Mouse (Mus musculus) intestine, embryonic 16.5 days (tissue): Measurements from ENCODE around the gene Sigmar1. TPM values are rescaled to one million over a fixed set of nuclear protein-coding genes. Genes with fewer than 3 reads are reported as not detected.
A peak's percentile ranks its signal among the peaks of the same experiment; 100 is the strongest.

Experiments
- ATAC-seq: fragments of 200-750 bp; cut with Nextera tagmentation; 2 replicates; pipeline ENCODE4 v1.8.0; 2017; ENCODE audit warnings: moderate TSS enrichment, moderate library complexity
- H3K27ac ChIP-seq: fragments of 300-500 bp; sonication (generic); 2 replicates; pipeline ENCODE4 v1.5.1; 2014; ENCODE audit warnings: mild to moderate bottlenecking, low read length
- H3K27me3 ChIP-seq: fragments of 300-500 bp; sonication (generic); replicated peaks from 2 replicates; pipeline ENCODE4 v1.6.1; 2014; ENCODE audit warnings: low read length, control low read depth, mixed read lengths; ENCODE audit not compliant: control insufficient read depth, insufficient read depth
- H3K36me3 ChIP-seq: fragments of 300-500 bp; sonication (generic); 2 replicates; pipeline ENCODE4 v1.6.1; 2014; ENCODE audit warnings: low read length, control low read depth; ENCODE audit not compliant: control insufficient read depth, insufficient read depth
- H3K4me1 ChIP-seq: fragments of 300-500 bp; sonication (generic); 2 replicates; pipeline ENCODE4 v1.6.1; 2014; ENCODE audit warnings: low read length, control low read depth, mixed read lengths; ENCODE audit not compliant: control insufficient read depth, insufficient read depth
- H3K4me2 ChIP-seq: fragments of 300-500 bp; sonication (generic); 2 replicates; pipeline ENCODE4 v1.6.1; 2014; ENCODE audit warnings: low read depth, low read length, control low read depth
- H3K4me3 ChIP-seq: fragments of 300-500 bp; sonication (generic); 2 replicates; pipeline ENCODE4 v1.5.1; 2014; ENCODE audit warnings: mild to moderate bottlenecking, low read length
- H3K9ac ChIP-seq: fragments of 300-500 bp; sonication (generic); 2 replicates; pipeline ENCODE4 v1.6.1; 2014; ENCODE audit warnings: low read depth, low read length
- H3K9me3 ChIP-seq: fragments of 300-500 bp; sonication (generic); 2 replicates; pipeline ENCODE4 v1.6.1; 2016; ENCODE audit warnings: low read length, control low read depth; ENCODE audit not compliant: control insufficient read depth
- WGBS: fragments of 180-500 bp; shearing (Covaris S2); extraction: QIAGEN DNeasy Blood & Tissue Kit; methylation state at CpG from one replicate; pipeline ENCODE4 v1.1.7; 2014; 5-methylcytosine and 5-hydroxymethylcytosine counted together
- polyA plus RNA-seq: library from polyadenylated mRNA; unstranded; fragments of >200 nt; fragmentation: Nextera tagmentation; extraction: Ambion mirVana; gene quantifications from 2 replicates; pipeline ENCODE4 v1.2.1, GENCODE M21; 2015

Sigmar1 gene
- polyA plus RNA-seq, 1 experiment from 2014 or later = 111 TPM

- H3K36me3 ChIP-seq = peaks cover 9% of the 10 kb centered on the region
- peaks cover 16% of the 10 kb centered on the region for H3K4me1 ChIP-seq
- no peak overlapping the region for H3K4me2 ChIP-seq
- H3K4me3 ChIP-seq = no peak overlapping the region
- no peaks in the 10 kb centered on the region for H3K27me3 ChIP-seq
- H3K27ac ChIP-seq = no peak overlapping the region
- H3K9me3 ChIP-seq = no peaks in the 10 kb centered on the region
- no peak overlapping the region for H3K9ac ChIP-seq
- WGBS = 82% methylated on average over 5 of the region's 5 CpGs
- ATAC-seq = no peak
Measured at GRCm38 (mm10) chr4:41715596-41715995, 40.4 kb downstream of the Sigmar1 start.

GRCm38 (mm10) chr4:41715082-41715481 is 40.9 kb downstream of the Sigmar1 start:
- peaks cover 16% of the 10 kb centered on the region for H3K4me1 ChIP-seq
- no peak overlapping the region for H3K4me3 ChIP-seq
- no peak for ATAC-seq
- no peaks in the 10 kb centered on the region for H3K27me3 ChIP-seq
- 77% methylated on average over 8 of the region's 8 CpGs for WGBS
- no peak overlapping the region for H3K9ac ChIP-seq
- peaks cover 8% of the 10 kb centered on the region for H3K36me3 ChIP-seq
- H3K27ac ChIP-seq = no peak overlapping the region
- H3K9me3 ChIP-seq = no peaks in the 10 kb centered on the region
- no peak overlapping the region for H3K4me2 ChIP-seq

GRCm38 (mm10) chr4:41714276-41714675 is 41.7 kb downstream of the Sigmar1 start:
- 0 out of 2 replicates have a peak overlapping the region, but pooled peaks have one; percentile 95 for H3K9ac ChIP-seq
- H3K27ac ChIP-seq = no peak overlapping the region
- H3K9me3 ChIP-seq = no peaks in the 10 kb centered on the region
- peaks cover 16% of the 10 kb centered on the region for H3K4me1 ChIP-seq
- peak overlapping the region; percentile 93 for H3K4me2 ChIP-seq
- WGBS = 18% methylated on average over 8 of the region's 8 CpGs
- H3K36me3 ChIP-seq = peaks cover 6% of the 10 kb centered on the region; the same call in 1 of the 2 replicates
- no peaks in the 10 kb centered on the region for H3K27me3 ChIP-seq
- no peak overlapping the region; the same call in 1 of the 2 replicates for H3K4me3 ChIP-seq
- peak; percentile 26; the same call in 1 of the 2 replicates for ATAC-seq

GRCm38 (mm10) chr4:41713197-41714067 is 42.5 kb downstream of the Sigmar1 start, which contains the start of gene Rpp25l:
Rpp25l (minus strand) TSS chr4:41713534.
- Histone ChIP-seq H3K4me2 (peak within 1 kb of the TSS; percentile 93), H3K4me3 (peak within 1 kb of the TSS; percentile 77), H3K9me3 (no peaks in the 10 kb centered on the region), H3K27me3 (no peaks in the 10 kb centered on the region), H3K9ac (peak within 1 kb of the TSS; percentile 95), H3K36me3 (peaks cover under 1% of the 10 kb centered on the region; the same call in 1 of the 2 replicates), H3K4me1 (peaks cover 16% of the 10 kb centered on the region), H3K27ac (peak within 1 kb of the TSS; percentile 55)
- ATAC-seq = peak; percentile 78
- under 1% methylated on average over 61 of the region's 61 CpGs for whole genome bisulfite sequencing

GRCm38 (mm10) chr4:41712421-41713196 is 43.3 kb downstream of the Sigmar1 start:
- no peaks in the 10 kb centered on the region for H3K9me3 ChIP-seq
- WGBS = 36% methylated on average over 31 of the region's 31 CpGs
- peaks cover 16% of the 10 kb centered on the region for H3K4me1 ChIP-seq
- H3K4me3 ChIP-seq = peak overlapping the region; percentile 77
- no peaks in the 10 kb centered on the region; the same call in 1 of the 2 replicates for H3K36me3 ChIP-seq
- H3K9ac ChIP-seq = peak overlapping the region; percentile 95
- peak overlapping the region; percentile 55; the same call in 1 of the 2 replicates for H3K27ac ChIP-seq
- no peaks in the 10 kb centered on the region for H3K27me3 ChIP-seq
- H3K4me2 ChIP-seq = peak overlapping the region; percentile 88
- ATAC-seq = peak; percentile 36

- Histone ChIP-seq H3K36me3 (no peaks in the 10 kb centered on the region; the same call in 1 of the 2 replicates), H3K9ac (peak overlapping the region; percentile 95), H3K9me3 (no peaks in the 10 kb centered on the region), H3K4me1 (peaks cover 21% of the 10 kb centered on the region), H3K27me3 (no peaks in the 10 kb centered on the region), H3K27ac (no peak overlapping the region), H3K4me2 (peak overlapping the region; percentile 88), H3K4me3 (peak overlapping the region; percentile 77)
- WGBS = 72% methylated on average over 16 of the region's 16 CpGs
- ATAC-seq = no peak
Measured at GRCm38 (mm10) chr4:41711705-41712375, 44.1 kb downstream of the Sigmar1 start.

- no peak overlapping the region for H3K9ac ChIP-seq
- WGBS = 65% methylated on average over 4 of the region's 4 CpGs
- ATAC-seq = no peak
Measured at GRCm38 (mm10) chr4:41710229-41710628, 45.7 kb downstream of the Sigmar1 start.

GRCm38 (mm10) chr4:41708192-41708745 is 47.7 kb downstream of the Sigmar1 start:
- Histone ChIP-seq H3K36me3 (no peaks in the 10 kb centered on the region), H3K4me2 (peak overlapping the region; percentile 35; the same call in 1 of the 2 replicates), H3K9me3 (no peaks in the 10 kb centered on the region), H3K9ac (0 out of 2 replicates have a peak overlapping the region, but pooled peaks have one; percentile 3), H3K4me3 (0 out of 2 replicates have a peak overlapping the region, but pooled peaks have one; percentile 3), H3K27ac (no peak overlapping the region), H3K27me3 (no peaks in the 10 kb centered on the region), H3K4me1 (peaks cover 23% of the 10 kb centered on the region)
- no peak; the same call in 1 of the 2 replicates for ATAC-seq
- 32% methylated on average over 8 of the region's 8 CpGs for WGBS

More at GRCm38 (mm10) chr4:41710229-41710628, 45.7 kb downstream of the Sigmar1 start:
- Histone ChIP-seq H3K4me3 (no peak overlapping the region), H3K27ac (no peak overlapping the region), H3K36me3 (no peaks in the 10 kb centered on the region; the same call in 1 of the 2 replicates), H3K27me3 (no peaks in the 10 kb centered on the region), H3K4me1 (peaks cover 28% of the 10 kb centered on the region), H3K9me3 (no peaks in the 10 kb centered on the region), H3K4me2 (no peak overlapping the region)
